Mouse (Mus musculus) adrenal gland, postnatal 14 days (tissue): Measurements from ENCODE around the gene Tas1r1. TPM values are rescaled to one million over a fixed set of nuclear protein-coding genes. Genes with fewer than 3 reads are reported as not detected.
A peak's percentile ranks its signal among the peaks of the same experiment; 100 is the strongest.

Experiments
- DNase-seq: peaks from one replicate; pipeline ENCODE4 v3.0.0; 2021; ENCODE audit warnings: mixed read lengths
- total RNA-seq: library from RNA; stranded (reverse); gene quantifications from 2 replicates; pipeline ENCODE4 v1.2.3, GENCODE M21; 2021

The Tas1r1 gene
- total RNA-seq, 1 experiment from 2014 or later, result not detected

GRCm38 (mm10) chr4:152010091-152010706 is 28.2 kb downstream of the Tas1r1 start:
- peak; percentile 71 for DNase-seq

GRCm38 (mm10) chr4:152009076-152010051 is 29.0 kb downstream of the Tas1r1 start:
- peak; percentile 83 for DNase-seq

- DNase-seq, result peak; percentile 98
These were observed 29.7 kb downstream of the Tas1r1 start, which contains the start of gene Klhl21 for GRCm38 (mm10) chr4:152008622-152009075. Gene Klhl21, plus strand, starts transcription at chr4:152008803.

DNA sequence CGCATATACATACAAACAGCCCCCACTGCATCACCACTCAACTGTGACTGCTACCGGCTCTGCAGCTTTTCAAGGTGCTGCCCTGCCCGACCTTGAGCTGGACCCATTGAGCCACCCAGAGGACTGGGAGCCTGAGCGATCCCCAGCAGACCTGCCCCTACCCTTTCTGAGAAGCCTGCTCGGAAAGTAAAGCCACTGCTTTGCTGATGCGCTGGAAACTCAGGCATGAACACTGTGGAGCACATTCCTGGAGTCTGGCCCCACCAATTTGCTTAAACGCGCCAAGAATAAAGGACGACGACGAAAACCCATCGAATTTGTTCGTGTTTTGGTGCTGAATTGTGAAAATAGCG is 30.2 kb downstream of the Tas1r1 start:
- DNase-seq, result peak; percentile 44

- DNase-seq, result no peak
These were observed 30.8 kb downstream of the Tas1r1 start for GRCm38 (mm10) chr4:152007481-152008147.

DNA sequence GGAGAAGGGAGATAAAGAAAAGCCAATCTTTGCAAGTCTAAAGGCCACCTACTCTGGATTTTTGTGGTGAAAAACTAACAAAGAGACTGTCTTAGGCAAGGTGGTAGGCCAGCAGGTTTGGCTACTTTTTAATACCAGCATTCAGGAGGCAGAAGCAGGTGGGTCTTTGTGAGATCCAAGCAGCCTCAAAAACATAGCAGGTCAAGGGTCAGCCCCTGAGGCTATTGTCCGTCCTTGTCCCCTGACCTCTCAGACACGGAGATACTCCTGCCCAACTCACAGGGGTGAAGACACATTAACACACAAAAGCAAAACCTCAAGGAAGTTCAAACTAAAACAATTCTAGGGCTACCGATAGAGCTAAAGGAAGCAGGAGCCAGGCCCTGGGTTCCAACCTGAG is 31.6 kb downstream of the Tas1r1 start:
- no peak for DNase-seq

GRCm38 (mm10) chr4:152006137-152006536 is 32.2 kb downstream of the Tas1r1 start:
- DNase-seq, result no peak

DNA sequence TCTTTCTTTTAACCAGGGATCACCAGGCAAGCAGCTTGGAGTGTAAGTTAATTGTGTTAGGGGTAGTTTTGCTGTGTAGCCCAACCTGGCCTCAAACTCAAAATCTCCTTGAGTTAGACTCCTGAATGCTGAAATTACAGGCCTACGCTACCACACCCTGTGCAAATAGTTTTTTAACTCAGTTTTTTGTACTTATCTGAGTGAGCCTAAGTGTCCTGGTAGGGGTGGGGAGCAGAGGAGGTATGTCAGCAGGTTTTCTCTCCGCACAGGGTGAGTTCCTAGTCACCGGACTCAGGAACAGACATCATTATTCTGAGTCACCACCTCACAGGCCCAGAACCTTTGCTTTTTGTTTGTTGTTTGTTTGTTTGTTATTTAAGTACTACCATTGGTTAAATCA is 36.3 kb downstream of the Tas1r1 start:
- no peak for DNase-seq

GRCm38 (mm10) chr4:152001335-152001734 is 37.0 kb downstream of the Tas1r1 start:
- no peak for DNase-seq

DNA sequence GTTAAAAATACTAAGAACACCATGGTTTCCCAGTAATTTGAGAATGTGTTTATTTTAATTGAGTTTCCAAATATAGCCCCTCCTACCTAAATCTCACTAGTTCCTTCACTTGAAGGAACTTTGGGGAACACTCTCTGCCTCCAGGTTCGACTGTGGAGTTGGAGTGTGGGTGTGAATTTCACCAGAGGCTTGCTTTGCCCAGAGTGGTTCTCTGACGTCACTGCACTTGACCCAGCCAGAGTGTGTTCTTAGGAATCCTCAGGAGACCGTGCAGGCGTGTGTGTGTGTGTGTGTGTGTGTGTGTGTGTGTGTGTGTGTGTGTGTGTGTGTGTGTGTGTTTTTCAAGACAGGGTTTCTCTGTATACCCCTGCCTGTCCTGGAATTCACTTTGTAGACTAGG is 37.5 kb downstream of the Tas1r1 start:
- peak; percentile 32 for DNase-seq

- peak; percentile 6 for DNase-seq
These were observed 38.9 kb downstream of the Tas1r1 start for GRCm38 (mm10) chr4:151999481-151999880.

DNA sequence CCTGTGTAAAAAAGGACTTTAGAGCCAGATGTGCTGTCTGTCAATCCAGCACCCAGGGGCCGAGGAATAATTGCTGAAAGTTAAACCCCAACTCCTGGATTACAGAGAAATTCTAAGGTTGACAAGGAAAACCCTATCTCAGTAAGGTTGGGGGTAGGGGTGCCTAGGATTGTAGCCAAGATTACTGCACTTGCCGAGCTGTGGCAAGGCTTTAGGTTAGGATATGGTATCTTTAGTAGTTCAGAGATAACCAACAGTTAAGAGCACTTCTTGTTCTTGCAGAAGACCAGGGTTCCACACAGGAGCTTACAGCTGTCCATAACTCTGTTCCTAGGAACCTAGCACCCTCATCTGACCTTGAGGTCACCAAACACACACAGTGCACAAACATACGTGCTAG is 40.7 kb downstream of the Tas1r1 start:
- DNase-seq, result no peak

GRCm38 (mm10) chr4:151996951-151997222 is 41.5 kb downstream of the Tas1r1 start:
- DNase-seq, result no peak

- DNase-seq, result peak; percentile 99
These were observed 42.0 kb downstream of the Tas1r1 start, which contains the start of gene Phf13 for GRCm38 (mm10) chr4:151996173-151996950. Gene Phf13, minus strand, starts transcription at chr4:151996258.

GRCm38 (mm10) chr4:151995371-151996172 is 42.8 kb downstream of the Tas1r1 start:
- DNase-seq, result peak; percentile 61

GRCm38 (mm10) chr4:151994228-151995171 is 43.9 kb downstream of the Tas1r1 start:
- DNase-seq, result peak; percentile 72

DNA sequence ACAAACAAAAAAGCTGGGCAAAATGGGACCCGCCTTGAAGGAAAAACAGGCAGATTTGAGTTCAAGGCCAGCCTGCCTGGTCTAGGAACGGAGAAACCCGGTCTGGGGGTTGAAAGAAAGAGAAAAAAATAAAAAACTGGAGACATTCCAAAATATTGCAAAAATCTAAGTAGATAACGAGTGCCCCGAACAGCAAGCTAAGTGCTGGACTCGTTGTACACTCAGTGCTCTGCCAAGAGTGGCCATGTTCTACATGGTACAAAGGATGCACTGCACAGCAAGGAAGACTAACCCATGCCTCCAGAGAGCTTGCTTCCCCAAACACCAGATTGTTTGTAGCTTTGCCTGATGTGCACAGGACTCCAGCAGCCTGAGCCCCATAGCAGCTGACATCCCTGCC is 45.3 kb downstream of the Tas1r1 start:
- no peak for DNase-seq

GRCm38 (mm10) chr4:151992091-151992490 is 46.3 kb downstream of the Tas1r1 start:
- DNase-seq, result no peak

- no peak for DNase-seq
These were observed 49.3 kb downstream of the Tas1r1 start for GRCm38 (mm10) chr4:151989110-151989488.
